Mouse (Mus musculus) MEL (cell line): ENCODE measurements around the gene Tiam1. TPM values are rescaled to one million over a fixed set of nuclear protein-coding genes. Genes with fewer than 3 reads are reported as not detected.

Experiments
- DNase-seq: peaks from one replicate; pipeline ENCODE4 v3.0.0; 2011; ENCODE audit warnings: low read depth, low spot score
- H3K27ac ChIP-seq: 2 replicates; pipeline ENCODE4 v1.5.1; 2012; ENCODE audit warnings: low read depth, mild to moderate bottlenecking, control low read depth, low read length, moderate library complexity; ENCODE audit not compliant: control insufficient read depth
- H3K27me3 ChIP-seq, 2 experiments: fragments of 150-350 bp in 1 of 2; sonication (generic) in 1 of 2; 2 replicates each; pipeline ENCODE4 v1.6.1; 2012; ENCODE audit warnings: low read length in 2 of 2, mild to moderate bottlenecking in 2 of 2, improper control_type of control experiment in 1 of 2, moderate library complexity in 1 of 2; ENCODE audit not compliant: insufficient read depth in 2 of 2, control insufficient read depth in 1 of 2
- H3K36me3 ChIP-seq, 2 experiments: 2 replicates each; pipeline ENCODE4 v1.6.1; 2012 to 2014; ENCODE audit warnings: low read length in 2 of 2, improper control_type of control experiment in 1 of 2, inconsistent platforms in 1 of 2, mild to moderate bottlenecking in 1 of 2; ENCODE audit not compliant: insufficient read depth in 2 of 2, control insufficient read depth in 1 of 2
- H3K4me1 ChIP-seq, 2 experiments: fragments of 150-350 bp in 1 of 2; sonication (generic) in 1 of 2; 2 replicates each; pipeline ENCODE4 v1.6.1; 2012; ENCODE audit warnings: low read length in 2 of 2, improper control_type of control experiment in 1 of 2, mild to moderate bottlenecking in 1 of 2; ENCODE audit not compliant: insufficient read depth in 2 of 2, control insufficient read depth in 1 of 2
- H3K4me3 ChIP-seq, 2 experiments: fragments of 150-350 bp in 1 of 2; sonication (generic) in 1 of 2; 2 replicates each; pipeline ENCODE4 v1.5.1; 2012; ENCODE audit warnings: low read depth in 2 of 2, low read length in 2 of 2, mild to moderate bottlenecking in 2 of 2, moderate library complexity in 2 of 2, control low read depth in 1 of 2, improper control_type of control experiment in 1 of 2; ENCODE audit not compliant: control insufficient read depth in 1 of 2, insufficient read depth in 1 of 2
- H3K79me2 ChIP-seq: 2 replicates; pipeline ENCODE4 v1.6.1; 2012; ENCODE audit warnings: mild to moderate bottlenecking, low read length, moderate library complexity; ENCODE audit not compliant: control insufficient read depth, poor library complexity, insufficient read depth
- H3K9ac ChIP-seq: 2 replicates; pipeline ENCODE4 v1.6.1; 2012; ENCODE audit warnings: low read depth, mild to moderate bottlenecking, control low read depth, low read length, moderate library complexity; ENCODE audit not compliant: control insufficient read depth, poor library complexity, severe bottlenecking
- H3K9me3 ChIP-seq: fragments of 150-350 bp; sonication (generic); replicated peaks from 2 replicates; pipeline ENCODE4 v1.6.1; 2012; ENCODE audit warnings: mild to moderate bottlenecking, low read length, improper control_type of control experiment, moderate library complexity; ENCODE audit not compliant: insufficient read depth
- BHLHE40 ChIP-seq: IDR thresholded peaks from 2 replicates; pipeline ENCODE4 v1.6.1; 2012; ENCODE audit warnings: low read depth, mild to moderate bottlenecking, inconsistent platforms, low read length, improper control_type of control experiment, borderline replicate concordance
- CHD1 ChIP-seq: IDR thresholded peaks from 2 replicates; pipeline ENCODE4 v1.6.1; 2012; ENCODE audit warnings: low read depth, mild to moderate bottlenecking, inconsistent platforms, low read length, improper control_type of control experiment
- E2F4 ChIP-seq: IDR thresholded peaks from 2 replicates; pipeline ENCODE4 v1.6.1; 2011; ENCODE audit warnings: low read depth, low read length, improper control_type of control experiment, borderline replicate concordance
- EP300 ChIP-seq, 2 experiments: IDR thresholded peaks; 2 replicates each; pipeline ENCODE4 v1.6.1; 2011; ENCODE audit warnings: improper control_type of control experiment in 2 of 2, low read length in 2 of 2, low read depth in 1 of 2, mild to moderate bottlenecking in 1 of 2
- ETS1 ChIP-seq: IDR thresholded peaks from 2 replicates; pipeline ENCODE4 v1.6.1; 2012; ENCODE audit warnings: low read depth, mild to moderate bottlenecking, inconsistent platforms, low read length, improper control_type of control experiment, moderate library complexity
- HCFC1 ChIP-seq: IDR thresholded peaks from 2 replicates; pipeline ENCODE4 v1.6.1; 2012; ENCODE audit warnings: low read depth, mild to moderate bottlenecking, inconsistent platforms, low read length, improper control_type of control experiment, moderate library complexity
- JUND ChIP-seq: IDR thresholded peaks from 2 replicates; pipeline ENCODE4 v1.6.1; 2011; ENCODE audit warnings: low read depth, mild to moderate bottlenecking, improper control_type of control experiment, low read length
- KAT2A ChIP-seq: conservative IDR thresholded peaks from 2 replicates; pipeline ENCODE4 v1.6.1; 2012; ENCODE audit warnings: low read depth, low read length, improper control_type of control experiment, inconsistent platforms
- MAFK ChIP-seq: IDR thresholded peaks from 2 replicates; pipeline ENCODE4 v1.6.1; 2011; ENCODE audit warnings: low read depth, mild to moderate bottlenecking, low read length, improper control_type of control experiment, borderline replicate concordance
- MEF2A ChIP-seq: IDR thresholded peaks from 2 replicates; pipeline ENCODE4 v1.6.1; 2014; ENCODE audit warnings: low read depth, mild to moderate bottlenecking, inconsistent platforms, low read length, improper control_type of control experiment; ENCODE audit not compliant: poor library complexity, insufficient replicate concordance, severe bottlenecking; ENCODE audit errors: extremely low read depth
- MXI1 ChIP-seq: IDR thresholded peaks from 2 replicates; pipeline ENCODE4 v1.6.1; 2011; ENCODE audit warnings: mild to moderate bottlenecking, low read depth, low read length, improper control_type of control experiment
- MYC ChIP-seq: IDR thresholded peaks from 2 replicates; pipeline ENCODE4 v1.6.1; 2011; ENCODE audit warnings: low read depth, mild to moderate bottlenecking, low read length, improper control_type of control experiment, moderate library complexity
- NELFE ChIP-seq: IDR thresholded peaks from 2 replicates; pipeline ENCODE4 v1.6.1; 2011; ENCODE audit warnings: low read depth, low read length, improper control_type of control experiment
- NRF1 ChIP-seq: IDR thresholded peaks from 2 replicates; pipeline ENCODE4 v1.6.1; 2014; ENCODE audit warnings: low read depth, mild to moderate bottlenecking, inconsistent platforms, low read length, improper control_type of control experiment, moderate library complexity; ENCODE audit not compliant: poor library complexity, insufficient read depth, severe bottlenecking
- POLR2A ChIP-seq, 2 experiments: IDR thresholded peaks; 2 replicates each; pipeline ENCODE4 v1.6.1; 2011 to 2012; ENCODE audit warnings: low read length in 2 of 2, mild to moderate bottlenecking in 2 of 2, control low read depth in 1 of 2, improper control_type of control experiment in 1 of 2, low read depth in 1 of 2, moderate library complexity in 1 of 2; ENCODE audit not compliant: control insufficient read depth in 1 of 2, insufficient read depth in 1 of 2, poor library complexity in 1 of 2
- POLR2AphosphoS2 ChIP-seq: IDR thresholded peaks from 2 replicates; pipeline ENCODE4 v1.6.1; 2011; ENCODE audit warnings: low read length, improper control_type of control experiment
- RAD21 ChIP-seq: IDR thresholded peaks from 2 replicates; pipeline ENCODE4 v1.6.1; 2011; ENCODE audit warnings: mild to moderate bottlenecking, low read depth, low read length, improper control_type of control experiment
- SMC3 ChIP-seq: IDR thresholded peaks from 2 replicates; pipeline ENCODE4 v1.6.1; 2011; ENCODE audit warnings: low read depth, low read length, improper control_type of control experiment
- TAL1 ChIP-seq: IDR thresholded peaks from 2 replicates; pipeline ENCODE4 v1.6.1; 2012; ENCODE audit warnings: mild to moderate bottlenecking, inconsistent platforms, low read length, moderate library complexity, mixed read lengths
- UBTF ChIP-seq: IDR thresholded peaks from 2 replicates; pipeline ENCODE4 v1.6.1; 2012; ENCODE audit warnings: low read depth, mild to moderate bottlenecking, inconsistent platforms, low read length, improper control_type of control experiment, moderate library complexity, borderline replicate concordance; ENCODE audit not compliant: insufficient read depth
- USF2 ChIP-seq, 2 experiments: IDR thresholded peaks; 2 replicates each; pipeline ENCODE4 v1.6.1; 2011 to 2012; ENCODE audit warnings: improper control_type of control experiment in 2 of 2, low read length in 2 of 2, borderline replicate concordance in 1 of 2, inconsistent platforms in 1 of 2, low read depth in 1 of 2, mild to moderate bottlenecking in 1 of 2; ENCODE audit not compliant: insufficient read depth in 1 of 2
- ZKSCAN1 ChIP-seq: IDR thresholded peaks from 2 replicates; pipeline ENCODE4 v1.6.1; 2012; ENCODE audit warnings: low read depth, mild to moderate bottlenecking, inconsistent platforms, low read length, improper control_type of control experiment, moderate library complexity
- polyA plus RNA-seq, 2 experiments: library from polyadenylated mRNA; stranded (reverse) in 1 of 2; unstranded in 1 of 2; fragments of >175 nt in 1 of 2; fragments of >200 nt in 1 of 2; gene quantifications; 2 replicates each; pipeline versions ENCODE4 v1.2.1 to v1.2.4; 2012; ENCODE audit warnings: low replicate concordance in 2 of 2, low read depth in 1 of 2; ENCODE audit not compliant: insufficient read length in 2 of 2, insufficient read depth in 1 of 2, missing spikeins in 1 of 2
- total RNA-seq: library from RNA; depleted of rRNA; stranded (reverse); fragments of 300-350 nt; gene quantifications from 2 replicates; pipeline ENCODE4 v1.2.3, GENCODE M21; 2012

The Tiam1 gene
- total and polyA plus RNA-seq, 3 experiments = 15.0 to 23.9 (median 19.9) TPM

DNA sequence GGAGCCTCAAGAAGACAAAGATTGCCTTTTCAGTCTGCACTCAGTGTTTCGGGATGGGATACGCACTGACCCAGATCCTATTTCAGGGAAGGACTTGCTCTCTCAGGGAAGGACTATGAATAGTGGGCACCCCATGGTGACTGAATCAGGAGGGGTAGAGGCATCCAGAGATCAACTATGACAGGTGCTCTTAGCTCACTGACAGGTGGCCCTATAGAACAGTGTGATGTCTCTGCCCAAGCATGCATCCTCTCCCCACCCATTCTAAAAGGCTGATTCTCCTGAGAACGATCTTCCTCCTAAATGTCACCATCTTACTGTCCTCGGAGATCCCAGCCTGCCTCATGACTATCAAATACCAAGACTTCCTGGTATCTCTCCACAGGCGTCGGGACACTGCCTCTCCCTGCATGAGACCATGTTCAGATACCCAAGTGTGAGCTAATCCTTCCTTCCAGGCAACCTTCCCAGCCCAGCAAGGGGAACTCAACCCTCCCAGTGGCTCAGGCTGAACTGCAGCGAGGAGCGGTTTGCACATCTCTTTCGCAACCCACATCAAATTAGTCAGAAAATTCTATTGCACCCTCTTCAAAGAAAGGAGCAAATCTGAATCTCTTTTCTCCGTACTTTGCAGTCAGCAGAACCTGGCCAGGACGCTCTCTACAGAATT is 163.4 kb downstream of the Tiam1 start:
- Histone ChIP-seq H3K79me2 (no peaks in the 10 kb centered on the region), H3K27ac (no peak overlapping the region), H3K9ac (no peak overlapping the region), H3K4me1 (peaks cover 2 to 32% of the 10 kb centered on the region in 2 experiments), H3K27me3 (no peaks in the 10 kb centered on the region), H3K4me3 (no peak overlapping the region), H3K9me3 (no peaks in the 10 kb centered on the region), H3K36me3 (peaks cover 0 to 15% of the 10 kb centered on the region in 2 experiments; a peak in 2 of 4 replicates)
- TF ChIP-seq E2F4 (no peak), USF2 (IDR thresholded peaks at IDR 0.05; ENCODE audit: borderline replicate concordance in 1 of 2, insufficient read depth in 1 of 2, low read depth in 1 of 2, low read length in 2 of 2) (no peak), MEF2A (no peak), MYC (no peak), MAFK (no peak), KAT2A (no peak), POLR2A (IDR thresholded peaks at IDR 0.05; ENCODE audit: control insufficient read depth in 1 of 2, insufficient read depth in 1 of 2, low read depth in 1 of 2, low read length in 2 of 2, poor library complexity in 1 of 2) (no peak)
- DNase-seq = no peak

DNA sequence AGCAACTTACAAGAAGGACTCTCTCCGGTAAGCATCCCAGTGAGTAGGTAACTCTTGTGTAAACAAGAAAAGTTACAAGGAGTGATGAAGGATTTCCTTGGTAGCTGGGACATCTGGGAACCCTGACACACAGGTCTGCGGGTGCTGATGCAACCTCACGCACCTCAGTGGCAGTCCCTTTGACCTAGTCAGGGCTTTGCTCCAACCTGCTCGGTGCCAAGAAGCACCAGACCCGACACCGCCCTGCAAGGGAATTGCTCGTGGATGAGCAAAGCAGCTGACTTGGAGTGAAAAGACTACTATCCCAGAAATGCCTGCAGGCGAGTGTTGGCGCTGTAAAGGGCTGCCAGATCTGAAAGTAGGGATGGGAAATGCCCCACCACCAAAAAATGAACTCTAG is 168.1 kb downstream of the Tiam1 start:
- no peaks in the 10 kb centered on the region for H3K79me2 ChIP-seq
- no peak overlapping the region for H3K4me3 ChIP-seq
- H3K27ac ChIP-seq = no peak overlapping the region
- no peaks in the 10 kb centered on the region for H3K9me3 ChIP-seq
- H3K9ac ChIP-seq = no peak overlapping the region
- no peak for DNase-seq
- peaks cover 0 to 21% of the 10 kb centered on the region in 2 experiments; a peak in 2 of 4 replicates for H3K36me3 ChIP-seq
- H3K27me3 ChIP-seq = no peaks in the 10 kb centered on the region
- H3K4me1 ChIP-seq = peaks cover 8 to 31% of the 10 kb centered on the region in 2 experiments
- no peak for TF ChIP-seq JUND
- TF ChIP-seq E2F4 = no peak
- no peak for TF ChIP-seq HCFC1
- TF ChIP-seq ZKSCAN1 = no peak
- TF ChIP-seq KAT2A = no peak
- TF ChIP-seq RAD21 = no peak
- TF ChIP-seq MXI1 = no peak
- TF ChIP-seq SMC3 = no peak
- no peak for TF ChIP-seq NELFE
- TF ChIP-seq EP300 (IDR thresholded peaks at IDR 0.05; ENCODE audit: low read depth in 1 of 2, low read length in 2 of 2) = no peak
- no peak for TF ChIP-seq MYC
- no peak for TF ChIP-seq POLR2AphosphoS2
- TF ChIP-seq MEF2A = no peak
- no peak for TF ChIP-seq NRF1
- TF ChIP-seq UBTF = no peak
- TF ChIP-seq BHLHE40 = no peak
- no peak for TF ChIP-seq TAL1
- TF ChIP-seq ETS1 = no peak
- TF ChIP-seq CHD1 = no peak
